Mouse (Mus musculus) C2C12 (cell line): Measurements from ENCODE around the gene Adal. TPM values are rescaled to one million over a fixed set of nuclear protein-coding genes. Genes with fewer than 3 reads are reported as not detected.
"Not testable (repeated sequence)": the region's sequence is repeated elsewhere in the genome, so short reads cannot be mapped to it uniquely, and the experiment has no call there.

ENCODE experiments used
- H3K27me3 ChIP-seq: one replicate; pipeline ENCODE4 v1.6.1; 2011; ENCODE audit not compliant: control insufficient read depth, insufficient read depth, insufficient read length
- H3K36me3 ChIP-seq: one replicate; pipeline ENCODE4 v1.6.1; 2011; ENCODE audit not compliant: control insufficient read depth, insufficient read depth
- H3K4me3 ChIP-seq: one replicate; pipeline ENCODE4 v1.5.1; 2011; ENCODE audit warnings: mild to moderate bottlenecking, control low read depth; ENCODE audit not compliant: poor library complexity, insufficient read depth, severe bottlenecking
- H3K79me2 ChIP-seq: one replicate; pipeline ENCODE4 v1.6.1; 2011; ENCODE audit not compliant: control insufficient read depth, insufficient read depth
- H3K79me3 ChIP-seq: one replicate; pipeline ENCODE4 v1.6.1; 2011; ENCODE audit warnings: low read depth, control low read depth
- H3ac ChIP-seq: one replicate; pipeline ENCODE3; 2011; ENCODE audit warnings: low read depth; ENCODE audit not compliant: control insufficient read depth, insufficient read length
- CEBPB ChIP-seq: IDR thresholded peaks from one replicate; pipeline ENCODE4 v1.6.1; 2011; ENCODE audit warnings: low read depth, mild to moderate bottlenecking, control low read depth, moderate library complexity
- CTCF ChIP-seq: IDR thresholded peaks from one replicate; pipeline ENCODE4 v1.5.1; 2011; ENCODE audit not compliant: control insufficient read depth, insufficient read depth, insufficient read length
- FOSL1 ChIP-seq: IDR thresholded peaks from one replicate; pipeline ENCODE4 v1.8.0; 2011; ENCODE audit warnings: mild to moderate bottlenecking, low read length; ENCODE audit not compliant: poor library complexity, insufficient read depth, severe bottlenecking
- MAX ChIP-seq: IDR thresholded peaks from one replicate; pipeline ENCODE4 v1.6.1; 2011; ENCODE audit warnings: mild to moderate bottlenecking, control low read depth
- MYOD1 ChIP-seq: IDR thresholded peaks from one replicate; pipeline ENCODE4 v1.6.1; 2011; ENCODE audit warnings: low read depth; ENCODE audit not compliant: control insufficient read depth, insufficient read length
- MYOG ChIP-seq: IDR thresholded peaks from one replicate; pipeline ENCODE4 v1.6.1; 2011; ENCODE audit not compliant: control insufficient read depth, insufficient read length; ENCODE audit errors: extremely low read depth
- USF1 ChIP-seq: IDR thresholded peaks from one replicate; pipeline ENCODE4 v1.6.1; 2011; ENCODE audit warnings: low read depth, mild to moderate bottlenecking, control low read depth, moderate library complexity
- long read RNA-seq, 2 experiments: library from polyadenylated mRNA; unstranded; transcript quantifications; one replicate each; pipeline ENCODE4 v2.0.0; 2019 to 2020
- polyA plus RNA-seq: library from polyadenylated mRNA; unstranded; fragments of >200 nt; fragmentation: generic; extraction: Trizol; gene quantifications from one replicate; pipeline ENCODE4 v1.2.1, GENCODE M21; 2012; ENCODE audit warnings: missing spikeins

The Adal gene
- 1.6 TPM for polyA plus RNA-seq
- long read RNA-seq, experiment 1, partial matches to known transcripts, result 0 of 2 reads
- long read RNA-seq, experiment 1, other reads (novel, unspliced or antisense), result 2 of 2 reads
- long read RNA-seq, experiment 2, partial matches to known transcripts, result 0 of 14 reads
- long read RNA-seq, experiment 2, other reads (novel, unspliced or antisense), result 11 of 14 reads

GRCm38 (mm10) chr2:121140018-121140882 is at the start of gene Adal, which contains the start of gene Lcmt2:
Gene Adal, plus strand, starts transcription at chr2:121140428.
Gene Lcmt2, minus strand, starts transcription at chr2:121140653.
- Histone ChIP-seq H3ac (peak within 1 kb of the TSS; percentile 54), H3K27me3 (no peaks in the 10 kb centered on the region), H3K79me2 (no peaks in the 10 kb centered on the region), H3K36me3 (no peaks in the 10 kb centered on the region), H3K4me3 (peak within 1 kb of the TSS; percentile 25), H3K79me3 (peaks cover 4% of the 10 kb centered on the region)
- TF ChIP-seq CEBPB (no peak), MAX (peak; percentile 72)

- Histone ChIP-seq H3K27me3 (peaks cover 5% of the 10 kb centered on the region), H3K36me3 (no peaks in the 10 kb centered on the region), H3K79me3 (no peaks in the 10 kb centered on the region), H3K79me2 (no peaks in the 10 kb centered on the region), H3K4me3 (no peak overlapping the region), H3ac (no peak overlapping the region)
- TF ChIP-seq USF1, result no peak
- no peak for TF ChIP-seq MYOD1
- TF ChIP-seq MYOG, result no peak
- no peak for TF ChIP-seq MAX
Observed at GRCm38 (mm10) chr2:121102051-121102450, 38.2 kb upstream of the Adal start.

- Histone ChIP-seq H3K27me3 (peaks cover 7% of the 10 kb centered on the region), H3K79me2 (no peaks in the 10 kb centered on the region), H3K36me3 (no peaks in the 10 kb centered on the region), H3ac (no peak overlapping the region), H3K79me3 (no peaks in the 10 kb centered on the region), H3K4me3 (no peak overlapping the region)
- no peak for TF ChIP-seq CTCF
- TF ChIP-seq MYOD1, result no peak
- TF ChIP-seq MAX, result no peak
- TF ChIP-seq USF1, result no peak
- TF ChIP-seq FOSL1, result no peak
- no peak for TF ChIP-seq CEBPB
- no peak for TF ChIP-seq MYOG
Observed at GRCm38 (mm10) chr2:121105940-121106339, 34.3 kb upstream of the Adal start.

DNA sequence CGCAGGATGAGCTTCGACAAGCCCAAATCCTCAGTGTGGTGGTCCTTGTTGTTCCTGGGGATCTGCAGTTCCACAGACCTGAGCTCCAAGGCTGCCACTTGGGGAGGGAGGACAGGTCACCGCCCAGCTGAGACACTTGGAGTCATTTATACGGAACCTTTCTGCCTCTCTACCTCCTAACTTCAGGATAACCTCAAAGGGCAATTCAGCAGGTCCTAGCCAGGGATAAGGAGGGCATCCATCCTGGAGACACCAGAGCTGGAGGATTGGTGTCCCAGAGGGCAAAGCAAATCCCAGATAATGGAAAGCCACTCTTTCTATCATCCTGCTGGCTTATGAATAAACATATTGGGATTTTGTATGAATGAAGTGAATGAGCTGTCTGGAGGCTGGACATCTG is 30.5 kb upstream of the Adal start, which contains the start of gene Tgm7:
Gene Tgm7 (minus strand): TSS at position 101 of the 400 bp plus-strand sequence.
- Histone ChIP-seq H3ac (no peak within 1 kb of the TSS), H3K79me2 (no peaks in the 10 kb centered on the region), H3K36me3 (no peaks in the 10 kb centered on the region), H3K4me3 (no peak within 1 kb of the TSS), H3K27me3 (peaks cover 14% of the 10 kb centered on the region), H3K79me3 (no peaks in the 10 kb centered on the region)
- TF ChIP-seq MAX (no peak), CTCF (no peak), FOSL1 (no peak), USF1 (no peak), MYOG (no peak), MYOD1 (no peak), CEBPB (no peak)

- TF ChIP-seq CTCF (no peak), MAX (no peak), MYOD1 (no peak), MYOG (no peak), CEBPB (no peak), USF1 (no peak)
- H3K4me3 ChIP-seq, result no peak overlapping the region
- H3K36me3 ChIP-seq, result no peaks in the 10 kb centered on the region
- H3K79me2 ChIP-seq, result no peaks in the 10 kb centered on the region
- H3K79me3 ChIP-seq, result no peaks in the 10 kb centered on the region
- H3ac ChIP-seq, result no peak overlapping the region
- H3K27me3 ChIP-seq, result peaks cover 29% of the 10 kb centered on the region
Observed at GRCm38 (mm10) chr2:121115418-121115817, 24.8 kb upstream of the Adal start.

DNA sequence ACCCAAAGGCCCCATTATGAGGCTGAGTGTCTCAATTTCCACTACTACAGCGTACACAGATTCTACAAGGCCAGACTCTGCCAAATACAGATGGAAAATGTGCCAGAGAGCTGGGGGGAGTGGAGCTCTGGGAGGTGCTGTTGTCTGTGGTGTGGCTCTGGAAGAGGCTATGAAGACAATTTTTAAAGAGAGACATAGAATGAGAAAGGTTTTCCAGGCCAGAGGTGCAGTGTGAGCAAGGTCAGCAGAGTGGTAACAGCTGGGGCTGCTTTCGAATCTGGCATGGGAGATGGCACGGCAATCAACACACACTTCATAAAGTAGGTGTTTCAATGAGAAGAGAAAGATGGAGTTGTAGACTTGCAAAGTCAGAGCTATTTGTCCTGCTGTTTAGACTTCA is 21.0 kb upstream of the Adal start:
- Histone ChIP-seq H3K36me3 (no peaks in the 10 kb centered on the region), H3ac (no peak overlapping the region), H3K79me3 (no peaks in the 10 kb centered on the region), H3K79me2 (no peaks in the 10 kb centered on the region), H3K4me3 (no peak overlapping the region), H3K27me3 (peaks cover 25% of the 10 kb centered on the region)
- TF ChIP-seq MYOG, result no peak
- TF ChIP-seq CTCF, result no peak
- TF ChIP-seq CEBPB, result no peak
- TF ChIP-seq MAX, result no peak
- TF ChIP-seq FOSL1, result no peak
- no peak for TF ChIP-seq MYOD1
- no peak for TF ChIP-seq USF1

DNA sequence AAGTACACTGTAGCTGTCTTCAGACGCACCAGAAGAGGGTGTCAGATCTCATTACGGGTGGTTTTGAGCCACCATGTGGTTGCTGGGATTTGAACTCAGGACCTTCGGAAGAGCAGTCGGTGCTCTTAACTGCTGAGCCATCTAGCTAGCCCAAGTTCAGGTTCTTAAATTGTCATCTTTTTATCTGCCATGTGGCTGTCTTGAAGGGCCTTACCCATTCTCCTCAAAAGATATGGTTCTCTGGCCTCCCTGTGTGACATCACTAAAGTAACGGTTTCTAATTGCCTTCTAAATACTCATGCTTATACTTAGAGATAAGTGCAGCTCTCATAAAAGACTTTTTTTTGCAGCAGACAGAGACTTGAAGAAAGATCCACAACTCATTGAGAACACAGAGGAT is 13.9 kb upstream of the Adal start:
- not testable (repeated sequence) for H3K4me3 ChIP-seq, H3K79me3 ChIP-seq, H3K36me3 ChIP-seq, H3K27me3 ChIP-seq, H3K79me2 ChIP-seq, H3ac ChIP-seq
